Mouse (Mus musculus) ES-E14 (cell line): Measurements from ENCODE around the gene Cdhr2. TPM values are rescaled to one million over a fixed set of nuclear protein-coding genes. Genes with fewer than 3 reads are reported as not detected.

Source experiments
- DNase-seq: peaks from one replicate; pipeline ENCODE4 v3.0.0-alpha.2; 2013; ENCODE audit warnings: low read depth, low spot score
- H3K27ac ChIP-seq: 2 replicates; pipeline ENCODE4 v1.5.1; 2012; ENCODE audit warnings: low read depth, mild to moderate bottlenecking, low read length, moderate library complexity, mixed read lengths; ENCODE audit not compliant: poor library complexity, insufficient read depth, severe bottlenecking
- H3K36me3 ChIP-seq: 2 replicates; pipeline ENCODE4 v1.6.1; 2012; ENCODE audit warnings: mild to moderate bottlenecking, low read length, moderate library complexity, mixed read lengths; ENCODE audit not compliant: control insufficient read depth, poor library complexity, insufficient read depth, severe bottlenecking
- H3K4me1 ChIP-seq, 2 experiments: fragments of 150-350 bp in 1 of 2; sonication (generic) in 1 of 2; 2 replicates each; pipeline ENCODE4 v1.6.1; 2012; ENCODE audit warnings: low read length in 2 of 2, mild to moderate bottlenecking in 1 of 2, mixed read lengths in 1 of 2; ENCODE audit not compliant: control insufficient read depth in 2 of 2, insufficient read depth in 2 of 2, poor library complexity in 1 of 2
- H3K4me3 ChIP-seq, 2 experiments: fragments of 150-350 bp in 1 of 2; sonication (generic) in 1 of 2; 2 replicates each; pipeline ENCODE4 v1.5.1; 2012; ENCODE audit warnings: low read length in 2 of 2, low read depth in 1 of 2, mild to moderate bottlenecking in 1 of 2, mixed read lengths in 1 of 2; ENCODE audit not compliant: insufficient read depth in 1 of 2, poor library complexity in 1 of 2, severe bottlenecking in 1 of 2
- H3K9ac ChIP-seq: 2 replicates; pipeline ENCODE4 v1.6.1; 2012; ENCODE audit warnings: low read depth, mild to moderate bottlenecking, low read length, mixed read lengths; ENCODE audit not compliant: poor library complexity, insufficient read depth, severe bottlenecking
- H3K9me3 ChIP-seq: fragments of 150-350 bp; sonication (generic); 2 replicates; pipeline ENCODE4 v1.6.1; 2012; ENCODE audit warnings: low read depth, mild to moderate bottlenecking, low read length; ENCODE audit not compliant: control insufficient read depth, insufficient read depth
- CHD2 ChIP-seq: IDR thresholded peaks from 2 replicates; pipeline ENCODE4 v1.6.1; 2014; ENCODE audit warnings: mild to moderate bottlenecking, low read depth, low read length, inconsistent platforms
- HCFC1 ChIP-seq: IDR thresholded peaks from 2 replicates; pipeline ENCODE4 v1.6.1; 2012; ENCODE audit warnings: low read length, inconsistent platforms, borderline replicate concordance; ENCODE audit not compliant: insufficient read depth
- MAFK ChIP-seq: IDR thresholded peaks from 2 replicates; pipeline ENCODE4 v1.6.1; 2014; ENCODE audit warnings: mild to moderate bottlenecking, low read depth, low read length, inconsistent platforms; ENCODE audit not compliant: insufficient read depth
- ZC3H11A ChIP-seq: IDR thresholded peaks from 2 replicates; pipeline ENCODE4 v1.6.1; 2012; ENCODE audit warnings: low read depth, mild to moderate bottlenecking, inconsistent platforms, low read length, borderline replicate concordance
- ZNF384 ChIP-seq: IDR thresholded peaks from 2 replicates; pipeline ENCODE4 v1.6.1; 2012; ENCODE audit warnings: low read depth, low read length, inconsistent platforms
- in situ Hi-C, 2 experiments: fragments of 600-800 bp; cut with MboI; formaldehyde crosslinking; loops; one replicate each; pipeline ENCODE4 v1.15.1; 2025; ENCODE audit warnings: low sequenced_read_pairs in 2 of 2, inconsistent platforms in 1 of 2; ENCODE audit not compliant: unreplicated experiment in 2 of 2
- total RNA-seq: library from RNA; depleted of rRNA; stranded (reverse); fragments of 300-350 nt; gene quantifications from 2 replicates; pipeline ENCODE4 v1.2.3, GENCODE M21; 2012

Gene Cdhr2
- total RNA-seq, 1 experiment, result 0.31 TPM

GRCm38 (mm10) chr13:54665062-54665461, 36.2 kb upstream of the Cdhr2 start:
- Histone ChIP-seq H3K9me3 (no peaks in the 10 kb centered on the region), H3K4me3 (no peak overlapping the region), H3K9ac (no peak overlapping the region), H3K36me3 (peaks cover 24% of the 10 kb centered on the region), H3K27ac (no peak overlapping the region), H3K4me1 (peaks cover 0 to 4% of the 10 kb centered on the region in 2 experiments; a peak in 1 of 4 replicates)
- DNase-seq, result no peak
- in situ Hi-C loops, result no loop called here
- TF ChIP-seq CHD2 (no peak), HCFC1 (no peak), ZC3H11A (no peak), MAFK (no peak), ZNF384 (no peak)

- Histone ChIP-seq H3K4me3 (no peak overlapping the region), H3K36me3 (peaks cover 3% of the 10 kb centered on the region), H3K4me1 (peaks cover 0 to 2% of the 10 kb centered on the region in 2 experiments; a peak in 1 of 4 replicates), H3K9ac (no peak overlapping the region), H3K27ac (no peak overlapping the region; the same call in 1 of the 2 replicates), H3K9me3 (no peaks in the 10 kb centered on the region)
- in situ Hi-C loops, result no loop called here
- TF ChIP-seq ZC3H11A (no peak), CHD2 (no peak)
- no peak for DNase-seq
These were observed 30.8 kb upstream of the Cdhr2 start for GRCm38 (mm10) chr13:54670491-54670890.

GRCm38 (mm10) chr13:54675895-54676590, 25.2 kb upstream of the Cdhr2 start:
- Histone ChIP-seq H3K4me3 (no peak overlapping the region), H3K4me1 (peaks cover 0 to 6% of the 10 kb centered on the region in 2 experiments; a peak in 2 of 4 replicates), H3K27ac (no peak overlapping the region), H3K9me3 (no peaks in the 10 kb centered on the region), H3K9ac (no peak overlapping the region), H3K36me3 (peaks cover 21% of the 10 kb centered on the region)
- no peak for DNase-seq
- TF ChIP-seq ZC3H11A (no peak), MAFK (no peak), CHD2 (no peak), HCFC1 (no peak), ZNF384 (no peak)
- in situ Hi-C loops, result no loop called here

GRCm38 (mm10) chr13:54678263-54678662, 23.0 kb upstream of the Cdhr2 start:
- H3K9ac ChIP-seq, result no peak overlapping the region
- in situ Hi-C loops, result no loop called here
- H3K36me3 ChIP-seq, result peaks cover 43% of the 10 kb centered on the region

More at GRCm38 (mm10) chr13:54678263-54678662, 23.0 kb upstream of the Cdhr2 start:
- peaks cover 0 to 25% of the 10 kb centered on the region in 2 experiments; a peak in 2 of 4 replicates for H3K4me1 ChIP-seq
- DNase-seq, result no peak
- no peaks in the 10 kb centered on the region for H3K9me3 ChIP-seq
- H3K27ac ChIP-seq, result no peak overlapping the region
- TF ChIP-seq ZC3H11A, result no peak
- TF ChIP-seq MAFK, result no peak
- no peak for TF ChIP-seq CHD2
- no peak for TF ChIP-seq HCFC1
- TF ChIP-seq ZNF384, result no peak
- no peak overlapping the region for H3K4me3 ChIP-seq
